Mouse (Mus musculus): Measurements from ENCODE around the gene Klf1. TPM values are rescaled to one million over a fixed set of nuclear protein-coding genes. Genes with fewer than 3 reads are reported as not detected.

The Klf1 gene
- polyA plus RNA-seq, 1 experiment, result 0.10 TPM

GRCm38 (mm10) chr8:84913960-84914359 lies 12.2 kb downstream of the Klf1 start:
- TF ChIP-seq MAX (IDR thresholded peaks at IDR 0.05; ENCODE audit: low read depth), result no peak
- no peak for TF ChIP-seq CEBPB (IDR thresholded peaks at IDR 0.05; ENCODE audit: insufficient read depth, poor library complexity, severe bottlenecking)
- TF ChIP-seq MYOG (IDR thresholded peaks at IDR 0.05; ENCODE audit: control insufficient read depth in 1 of 3, insufficient read depth in 1 of 3, insufficient read length in 2 of 3, low read depth in 2 of 3), result no peak
- TF ChIP-seq POLR2A (IDR thresholded peaks at IDR 0.05; ENCODE audit: insufficient read length, low read depth), result no peak
- TF ChIP-seq MYOD1 (IDR thresholded peaks at IDR 0.05; ENCODE audit: control insufficient read depth in 1 of 3, insufficient read length in 2 of 3, low read depth in 2 of 3), result no peak
- no peak for TF ChIP-seq TCF12 (IDR thresholded peaks at IDR 0.05; ENCODE audit: insufficient read depth, poor library complexity, severe bottlenecking)
- no peak for TF ChIP-seq REST (IDR thresholded peaks at IDR 0.05; ENCODE audit: insufficient read depth, insufficient read length)
- TF ChIP-seq E2F4 (IDR thresholded peaks at IDR 0.05; ENCODE audit: insufficient read depth), result no peak
- TF ChIP-seq USF1 (IDR thresholded peaks at IDR 0.05; ENCODE audit: low read depth), result no peak
- TF ChIP-seq SRF (IDR thresholded peaks at IDR 0.05; ENCODE audit: control insufficient read depth, insufficient read length, low read depth), result no peak
- TF ChIP-seq TCF3 (IDR thresholded peaks at IDR 0.05; ENCODE audit: insufficient read length, low read depth), result no peak
- no peak for TF ChIP-seq POLR2AphosphoS2 (IDR thresholded peaks at IDR 0.05; ENCODE audit: insufficient read length, low read depth)
- Histone ChIP-seq H3K79me2 (ENCODE audit: control insufficient read depth, insufficient read depth) (no peaks in the 10 kb centered on the region), H3K4me3 (no peak overlapping the region), H3K36me3 (ENCODE audit: control insufficient read depth, insufficient read depth) (no peaks in the 10 kb centered on the region), H3ac (ENCODE audit: control insufficient read depth, insufficient read length) (no peak overlapping the region), H3K27me3 (ENCODE audit: control insufficient read depth, insufficient read depth, insufficient read length) (peaks cover 17% of the 10 kb centered on the region), H3K4me2 (ENCODE audit: low read depth) (no peak overlapping the region)

DNA sequence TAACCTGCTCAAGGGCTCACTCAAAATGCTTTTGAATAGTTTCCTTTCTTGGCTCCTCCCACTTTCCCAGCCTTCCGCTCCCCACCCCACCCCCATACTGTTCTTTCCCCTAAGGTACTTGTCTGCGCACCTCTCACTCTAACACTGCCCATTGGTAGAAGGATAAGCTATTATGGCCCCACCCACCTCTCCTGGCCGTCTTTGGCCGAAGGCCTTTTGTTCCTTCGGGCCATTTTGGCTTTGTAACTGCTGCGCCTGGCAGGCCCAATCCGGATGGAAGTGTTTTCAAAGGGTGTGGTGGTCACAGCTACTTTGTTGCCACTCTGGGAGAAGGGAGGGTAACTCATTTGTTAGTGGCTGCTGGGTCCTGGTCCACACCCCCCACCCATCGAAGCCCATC lies 13.5 kb downstream of the Klf1 start:
- TF ChIP-seq CEBPB (IDR thresholded peaks at IDR 0.05; ENCODE audit: insufficient read depth, poor library complexity, severe bottlenecking), result no peak
- TF ChIP-seq POLR2A (IDR thresholded peaks at IDR 0.05; ENCODE audit: insufficient read length, low read depth), result no peak
- TF ChIP-seq SRF (IDR thresholded peaks at IDR 0.05; ENCODE audit: control insufficient read depth, insufficient read length, low read depth), result no peak
- TF ChIP-seq MYOG (IDR thresholded peaks at IDR 0.05; ENCODE audit: control insufficient read depth in 1 of 3, insufficient read depth in 1 of 3, insufficient read length in 2 of 3, low read depth in 2 of 3), result no peak
- TF ChIP-seq USF1 (IDR thresholded peaks at IDR 0.05; ENCODE audit: low read depth), result no peak
- no peak for TF ChIP-seq TCF3 (IDR thresholded peaks at IDR 0.05; ENCODE audit: insufficient read length, low read depth)
- TF ChIP-seq E2F4 (IDR thresholded peaks at IDR 0.05; ENCODE audit: insufficient read depth), result no peak
- no peak for TF ChIP-seq REST (IDR thresholded peaks at IDR 0.05; ENCODE audit: insufficient read depth, insufficient read length)
- no peak for TF ChIP-seq POLR2AphosphoS2 (IDR thresholded peaks at IDR 0.05; ENCODE audit: insufficient read length, low read depth)
- TF ChIP-seq MAX (IDR thresholded peaks at IDR 0.05; ENCODE audit: low read depth), result no peak
- no peak for TF ChIP-seq MYOD1 (IDR thresholded peaks at IDR 0.05; ENCODE audit: control insufficient read depth in 1 of 3, insufficient read length in 2 of 3, low read depth in 2 of 3)
- no peak for TF ChIP-seq TCF12 (IDR thresholded peaks at IDR 0.05; ENCODE audit: insufficient read depth, poor library complexity, severe bottlenecking)
- Histone ChIP-seq H3K4me2 (ENCODE audit: low read depth) (no peak overlapping the region), H3K27me3 (ENCODE audit: control insufficient read depth, insufficient read depth, insufficient read length) (peaks cover 17% of the 10 kb centered on the region), H3K36me3 (ENCODE audit: control insufficient read depth, insufficient read depth) (no peaks in the 10 kb centered on the region), H3K4me3 (no peak overlapping the region), H3K79me2 (ENCODE audit: control insufficient read depth, insufficient read depth) (no peaks in the 10 kb centered on the region), H3ac (ENCODE audit: control insufficient read depth, insufficient read length) (no peak overlapping the region)

DNA sequence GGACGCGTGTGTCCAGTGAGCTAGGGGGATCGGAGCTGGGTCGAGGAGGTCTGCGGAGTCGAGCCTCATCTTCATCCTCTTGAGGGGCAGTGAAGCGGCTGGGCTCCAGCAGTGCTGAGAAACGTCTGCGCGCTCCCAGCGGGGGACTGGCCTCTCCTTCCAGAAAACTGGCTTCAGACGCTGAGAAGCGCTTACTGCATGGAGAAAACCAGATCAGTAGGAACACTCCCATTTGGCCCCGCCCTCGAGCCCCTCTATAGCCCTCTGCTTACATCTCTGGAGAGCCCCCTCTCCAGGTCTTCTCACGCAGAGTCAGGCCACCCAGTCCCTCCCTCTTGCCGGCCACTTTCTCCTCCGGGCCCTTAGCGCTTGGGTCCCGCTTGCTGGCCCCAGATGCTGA lies 16.1 kb downstream of the Klf1 start:
- Histone ChIP-seq H3K27me3 (ENCODE audit: control insufficient read depth, insufficient read depth, insufficient read length) (peaks cover 17% of the 10 kb centered on the region), H3ac (ENCODE audit: control insufficient read depth, insufficient read length) (no peak overlapping the region), H3K4me3 (no peak overlapping the region), H3K4me2 (ENCODE audit: low read depth) (no peak overlapping the region), H3K36me3 (ENCODE audit: control insufficient read depth, insufficient read depth) (no peaks in the 10 kb centered on the region), H3K79me2 (ENCODE audit: control insufficient read depth, insufficient read depth) (no peaks in the 10 kb centered on the region)
- TF ChIP-seq TCF12 (IDR thresholded peaks at IDR 0.05; ENCODE audit: insufficient read depth, poor library complexity, severe bottlenecking) (no peak), POLR2A (IDR thresholded peaks at IDR 0.05; ENCODE audit: insufficient read length, low read depth) (no peak), MYOD1 (IDR thresholded peaks at IDR 0.05; ENCODE audit: control insufficient read depth in 1 of 3, insufficient read length in 2 of 3, low read depth in 2 of 3) (no peak), MAX (IDR thresholded peaks at IDR 0.05; ENCODE audit: low read depth) (no peak), USF1 (IDR thresholded peaks at IDR 0.05; ENCODE audit: low read depth) (no peak), TCF3 (IDR thresholded peaks at IDR 0.05; ENCODE audit: insufficient read length, low read depth) (no peak), POLR2AphosphoS2 (IDR thresholded peaks at IDR 0.05; ENCODE audit: insufficient read length, low read depth) (no peak)

DNA sequence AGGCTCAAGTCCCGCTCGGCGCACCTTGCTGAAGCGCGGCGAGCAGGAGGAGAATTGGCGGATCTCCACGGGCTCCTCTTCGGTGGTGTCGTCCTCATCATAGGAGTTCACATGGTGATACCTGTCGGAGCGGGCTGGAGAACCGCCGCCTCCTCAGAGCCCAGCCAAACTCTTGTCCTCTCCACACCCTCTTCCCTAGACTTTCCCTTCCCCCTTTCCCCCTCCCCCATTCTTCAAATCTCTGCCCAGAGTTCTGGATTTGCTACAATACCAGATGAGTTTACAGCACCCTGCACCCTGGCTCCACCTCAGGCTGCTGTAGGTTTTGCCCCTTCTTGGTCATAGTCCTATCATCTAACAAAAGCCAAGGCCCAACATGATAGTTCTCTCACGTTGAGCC lies 16.9 kb downstream of the Klf1 start:
- H3K36me3 ChIP-seq (ENCODE audit: control insufficient read depth, insufficient read depth), result no peaks in the 10 kb centered on the region
- H3K4me3 ChIP-seq, result no peak overlapping the region
- TF ChIP-seq POLR2AphosphoS2 (IDR thresholded peaks at IDR 0.05; ENCODE audit: insufficient read length, low read depth) (no peak), SRF (IDR thresholded peaks at IDR 0.05; ENCODE audit: control insufficient read depth, insufficient read length, low read depth) (no peak)
- peaks cover 17% of the 10 kb centered on the region for H3K27me3 ChIP-seq (ENCODE audit: control insufficient read depth, insufficient read depth, insufficient read length)
- H3ac ChIP-seq (ENCODE audit: control insufficient read depth, insufficient read length), result no peak overlapping the region
- H3K4me2 ChIP-seq (ENCODE audit: low read depth), result no peak overlapping the region
- no peaks in the 10 kb centered on the region for H3K79me2 ChIP-seq (ENCODE audit: control insufficient read depth, insufficient read depth)

GRCm38 (mm10) chr8:84921596-84921995 lies 19.9 kb downstream of the Klf1 start:
- no peak overlapping the region for H3K4me2 ChIP-seq (ENCODE audit: low read depth)
- H3K79me2 ChIP-seq (ENCODE audit: control insufficient read depth, insufficient read depth), result no peaks in the 10 kb centered on the region
- no peak overlapping the region for H3ac ChIP-seq (ENCODE audit: control insufficient read depth, insufficient read length)
- H3K4me3 ChIP-seq, result no peak overlapping the region
- TF ChIP-seq POLR2AphosphoS2 (IDR thresholded peaks at IDR 0.05; ENCODE audit: insufficient read length, low read depth), result no peak
- TF ChIP-seq TCF12 (IDR thresholded peaks at IDR 0.05; ENCODE audit: insufficient read depth, poor library complexity, severe bottlenecking), result no peak
- no peak for TF ChIP-seq TCF3 (IDR thresholded peaks at IDR 0.05; ENCODE audit: insufficient read length, low read depth)
- peaks cover 8% of the 10 kb centered on the region for H3K27me3 ChIP-seq (ENCODE audit: control insufficient read depth, insufficient read depth, insufficient read length)
- no peaks in the 10 kb centered on the region for H3K36me3 ChIP-seq (ENCODE audit: control insufficient read depth, insufficient read depth)
